Mouse (Mus musculus) forebrain, postnatal 0 days (tissue): Measurements from ENCODE around the gene Pbx1. TPM values are rescaled to one million over a fixed set of nuclear protein-coding genes. Genes with fewer than 3 reads are reported as not detected.
A peak's percentile ranks its signal among the peaks of the same experiment; 100 is the strongest.

ENCODE experiments used
- ATAC-seq: fragments of 200-750 bp; cut with Nextera tagmentation; 2 replicates; pipeline ENCODE4 v1.8.0; 2017; ENCODE audit warnings: mild to moderate bottlenecking, moderate library complexity
- DNase-seq: peaks from one replicate; pipeline ENCODE4 v3.0.0-alpha.2; 2015
- H3K27ac ChIP-seq: fragments of 300-500 bp; sonication (generic); 2 replicates; pipeline ENCODE4 v1.5.1; 2014; ENCODE audit warnings: low read depth, mild to moderate bottlenecking, antibody characterized with exemption, low read length, moderate library complexity, mixed read lengths
- H3K27me3 ChIP-seq: fragments of 300-500 bp; sonication (generic); 2 replicates; pipeline ENCODE4 v1.6.1; 2014; ENCODE audit warnings: mild to moderate bottlenecking, low read length, mixed read lengths; ENCODE audit not compliant: insufficient read depth
- H3K36me3 ChIP-seq: fragments of 300-500 bp; sonication (generic); 2 replicates; pipeline ENCODE4 v1.6.1; 2014; ENCODE audit warnings: mild to moderate bottlenecking, moderate library complexity; ENCODE audit not compliant: insufficient read depth
- H3K4me1 ChIP-seq: fragments of 300-500 bp; sonication (generic); 2 replicates; pipeline ENCODE4 v1.6.1; 2014; ENCODE audit warnings: antibody characterized with exemption; ENCODE audit not compliant: insufficient read depth
- H3K4me2 ChIP-seq: fragments of 300-500 bp; sonication (generic); 2 replicates; pipeline ENCODE4 v1.6.1; 2014; ENCODE audit warnings: low read depth, mild to moderate bottlenecking, moderate library complexity
- H3K4me3 ChIP-seq: fragments of 300-500 bp; sonication (generic); 2 replicates; pipeline ENCODE4 v1.5.1; 2014; ENCODE audit warnings: low read depth, low read length, mixed read lengths
- H3K9ac ChIP-seq: fragments of 300-500 bp; sonication (generic); 2 replicates; pipeline ENCODE4 v1.6.1; 2014; ENCODE audit warnings: mild to moderate bottlenecking
- H3K9me3 ChIP-seq: fragments of 300-500 bp; sonication (generic); 2 replicates; pipeline ENCODE4 v1.6.1; 2016; ENCODE audit warnings: low read length
- CTCF ChIP-seq: sonication (generic); IDR thresholded peaks from 2 replicates; pipeline ENCODE4 v1.5.1; 2016; ENCODE audit warnings: antibody characterized with exemption, control low read depth, low read depth
- WGBS: fragments of 180-500 bp; shearing (Covaris S2); extraction: QIAGEN DNeasy Blood & Tissue Kit; methylation state at CpG from one replicate; pipeline ENCODE4 v1.1.7; 2014; 5-methylcytosine and 5-hydroxymethylcytosine counted together
- polyA plus RNA-seq: library from polyadenylated mRNA; unstranded; fragments of >200 nt; fragmentation: Nextera tagmentation; extraction: Ambion mirVana; gene quantifications from 2 replicates; pipeline ENCODE4 v1.2.1, GENCODE M21; 2015
- total RNA-seq: library from RNA; depleted of rRNA; stranded (reverse); fragments of >200 nt; gene quantifications from 2 replicates; pipeline ENCODE4 v1.2.3, GENCODE M21; 2014

The Pbx1 gene
- total and polyA plus RNA-seq, 2 experiments from 2014 or later = 60.5 to 95.9 TPM

GRCm38 (mm10) chr1:168363053-168363452, 69.0 kb downstream of the Pbx1 start:
- Histone ChIP-seq H3K4me1 (peaks cover 26% of the 10 kb centered on the region), H3K27ac (no peak overlapping the region)
- 62% methylated on average over 11 of the region's 11 CpGs for WGBS

GRCm38 (mm10) chr1:168362464-168362863, 69.6 kb downstream of the Pbx1 start:
- Histone ChIP-seq H3K4me2 (no peak overlapping the region), H3K27me3 (no peaks in the 10 kb centered on the region), H3K4me1 (peaks cover 31% of the 10 kb centered on the region), H3K4me3 (no peak overlapping the region), H3K9me3 (no peaks in the 10 kb centered on the region), H3K36me3 (no peaks in the 10 kb centered on the region), H3K9ac (no peak overlapping the region), H3K27ac (no peak overlapping the region)
- DNase-seq (no peak), ATAC-seq (no peak)
- TF ChIP-seq CTCF = no peak
- WGBS = 31% methylated on average over 10 of the region's 10 CpGs

More at GRCm38 (mm10) chr1:168363053-168363452, 69.0 kb downstream of the Pbx1 start:
- Histone ChIP-seq H3K4me2 (no peak overlapping the region), H3K4me3 (no peak overlapping the region), H3K9me3 (no peaks in the 10 kb centered on the region), H3K36me3 (no peaks in the 10 kb centered on the region), H3K9ac (no peak overlapping the region), H3K27me3 (no peaks in the 10 kb centered on the region)
- ATAC-seq (no peak), DNase-seq (no peak)
- TF ChIP-seq CTCF = no peak

GRCm38 (mm10) chr1:168357680-168358611, 74.1 kb downstream of the Pbx1 start:
- ATAC-seq (peak; percentile 74), DNase-seq (peak; percentile 77)
- no peaks in the 10 kb centered on the region for H3K36me3 ChIP-seq
- peak overlapping the region; percentile 84 for H3K27ac ChIP-seq
- H3K9me3 ChIP-seq = no peaks in the 10 kb centered on the region
- peaks cover 54% of the 10 kb centered on the region for H3K4me1 ChIP-seq
- H3K4me2 ChIP-seq = peak overlapping the region; percentile 49
- no peaks in the 10 kb centered on the region for H3K27me3 ChIP-seq
- TF ChIP-seq CTCF = no peak
- 2% methylated on average over 26 of the region's 26 CpGs for WGBS
- peak overlapping the region; percentile 48 for H3K9ac ChIP-seq
- peak overlapping the region; percentile 17; the same call in 1 of the 2 replicates for H3K4me3 ChIP-seq

- H3K9me3 ChIP-seq = no peaks in the 10 kb centered on the region
- 3% methylated on average over 14 of the region's 14 CpGs for WGBS
- H3K27me3 ChIP-seq = no peaks in the 10 kb centered on the region
- DNase-seq (peak; percentile 79), ATAC-seq (peak; percentile 66)
- H3K4me1 ChIP-seq = peaks cover 48% of the 10 kb centered on the region
- peak overlapping the region; percentile 49 for H3K4me2 ChIP-seq
- H3K4me3 ChIP-seq = peak overlapping the region; percentile 25
- H3K9ac ChIP-seq = peak overlapping the region; percentile 14; the same call in 1 of the 2 replicates
- no peaks in the 10 kb centered on the region for H3K36me3 ChIP-seq
- no peak for TF ChIP-seq CTCF
- peak overlapping the region; percentile 84 for H3K27ac ChIP-seq
Measured at GRCm38 (mm10) chr1:168356970-168357441, 75.1 kb downstream of the Pbx1 start.

- Histone ChIP-seq H3K9me3 (no peaks in the 10 kb centered on the region), H3K4me2 (no peak overlapping the region), H3K4me1 (peaks cover 51% of the 10 kb centered on the region), H3K4me3 (no peak overlapping the region), H3K27me3 (no peaks in the 10 kb centered on the region), H3K36me3 (no peaks in the 10 kb centered on the region), H3K27ac (peak overlapping the region; percentile 84; the same call in 1 of the 2 replicates), H3K9ac (no peak overlapping the region)
- no peak for TF ChIP-seq CTCF
- ATAC-seq = no peak
- WGBS = 24% methylated on average over 10 of the region's 10 CpGs
- no peak for DNase-seq
Measured at GRCm38 (mm10) chr1:168355985-168356556, 76.0 kb downstream of the Pbx1 start.

GRCm38 (mm10) chr1:168354934-168355333, 77.1 kb downstream of the Pbx1 start:
- H3K9me3 ChIP-seq = no peaks in the 10 kb centered on the region
- H3K4me1 ChIP-seq = peaks cover 51% of the 10 kb centered on the region
- H3K4me3 ChIP-seq = no peak overlapping the region
- no peak for TF ChIP-seq CTCF
- H3K27ac ChIP-seq = peak overlapping the region; percentile 22; the same call in 1 of the 2 replicates
- no peaks in the 10 kb centered on the region for H3K36me3 ChIP-seq
- H3K27me3 ChIP-seq = no peaks in the 10 kb centered on the region
- ATAC-seq (no peak; the same call in 1 of the 2 replicates), DNase-seq (no peak)
- H3K9ac ChIP-seq = no peak overlapping the region
- H3K4me2 ChIP-seq = no peak overlapping the region
- 11% methylated on average over 4 of the region's 4 CpGs for WGBS
